Mouse (Mus musculus) neural tube, embryonic 12.5 days (tissue): Measurements from ENCODE around the gene Rnf151. TPM values are rescaled to one million over a fixed set of nuclear protein-coding genes. Genes with fewer than 3 reads are reported as not detected.

Experiments used
- ATAC-seq: fragments of 200-750 bp; cut with Nextera tagmentation; 2 replicates; pipeline ENCODE4 v1.8.0; 2017; ENCODE audit warnings: low read depth, mild to moderate bottlenecking, moderate TSS enrichment, moderate library complexity; ENCODE audit not compliant: low FRiP score
- H3K27ac ChIP-seq: fragments of 300-500 bp; sonication (generic); 2 replicates; pipeline ENCODE4 v1.5.1; 2016
- H3K27me3 ChIP-seq: fragments of 300-500 bp; sonication (generic); replicated peaks from 2 replicates; pipeline ENCODE4 v1.6.1; 2016; ENCODE audit warnings: mild to moderate bottlenecking
- H3K36me3 ChIP-seq: fragments of 300-500 bp; sonication (generic); 2 replicates; pipeline ENCODE4 v1.6.1; 2016; ENCODE audit warnings: mild to moderate bottlenecking
- H3K4me1 ChIP-seq: fragments of 300-500 bp; sonication (generic); 2 replicates; pipeline ENCODE4 v1.6.1; 2016
- H3K4me2 ChIP-seq: fragments of 300-500 bp; sonication (generic); replicated peaks from 2 replicates; pipeline ENCODE4 v1.6.1; 2016; ENCODE audit warnings: mild to moderate bottlenecking
- H3K4me3 ChIP-seq: fragments of 300-500 bp; sonication (generic); 2 replicates; pipeline ENCODE4 v1.5.1; 2016
- H3K9ac ChIP-seq: fragments of 300-500 bp; sonication (generic); 2 replicates; pipeline ENCODE4 v1.6.1; 2016; ENCODE audit warnings: mild to moderate bottlenecking
- H3K9me3 ChIP-seq: fragments of 300-500 bp; sonication (generic); 2 replicates; pipeline ENCODE4 v1.6.1; 2016; ENCODE audit warnings: mild to moderate bottlenecking
- WGBS: fragments of 180-500 bp; shearing (Covaris S2); methylation state at CpG from one replicate; pipeline ENCODE4 v1.1.7; 2016; 5-methylcytosine and 5-hydroxymethylcytosine counted together
- polyA plus RNA-seq: library from polyadenylated mRNA; unstranded; fragments of >200 nt; fragmentation: Nextera tagmentation; extraction: Ambion mirVana; gene quantifications from 2 replicates; pipeline ENCODE4 v1.2.1, GENCODE M21; 2016

Gene Rnf151
- polyA plus RNA-seq, 1 experiment from 2014 or later, result not detected

- Histone ChIP-seq H3K36me3 (peaks cover 10% of the 10 kb centered on the region), H3K9me3 (no peaks in the 10 kb centered on the region), H3K27ac (no peak overlapping the region), H3K4me2 (no peak overlapping the region), H3K4me3 (no peak overlapping the region), H3K4me1 (no peaks in the 10 kb centered on the region; the same call in 1 of the 2 replicates), H3K9ac (no peak overlapping the region), H3K27me3 (no peaks in the 10 kb centered on the region; the same call in 1 of the 2 replicates)
- ATAC-seq, result no peak
- WGBS, result 75% methylated on average over 5 of the region's 5 CpGs
These were observed 26.0 kb upstream of the Rnf151 start for GRCm38 (mm10) chr17:24743896-24744295.

GRCm38 (mm10) chr17:24742307-24742706, 24.4 kb upstream of the Rnf151 start:
- Histone ChIP-seq H3K4me1 (peaks cover 3% of the 10 kb centered on the region), H3K9me3 (no peaks in the 10 kb centered on the region), H3K4me2 (no peak overlapping the region), H3K4me3 (no peak overlapping the region), H3K27ac (no peak overlapping the region), H3K9ac (no peak overlapping the region), H3K36me3 (peaks cover 10% of the 10 kb centered on the region), H3K27me3 (no peaks in the 10 kb centered on the region; the same call in 1 of the 2 replicates)
- ATAC-seq, result no peak
- 89% methylated on average over 8 of the region's 8 CpGs for WGBS

GRCm38 (mm10) chr17:24739926-24740325, 22.1 kb upstream of the Rnf151 start:
- Histone ChIP-seq H3K4me1 (peaks cover 13% of the 10 kb centered on the region), H3K36me3 (peaks cover 10% of the 10 kb centered on the region), H3K4me3 (no peak overlapping the region), H3K9me3 (no peaks in the 10 kb centered on the region), H3K4me2 (no peak overlapping the region), H3K9ac (no peak overlapping the region), H3K27me3 (no peaks in the 10 kb centered on the region; the same call in 1 of the 2 replicates), H3K27ac (no peak overlapping the region)
- no peak for ATAC-seq
- 88% methylated on average over 8 of the region's 8 CpGs for WGBS

- 81% methylated on average over 4 of the region's 4 CpGs for WGBS
- Histone ChIP-seq H3K9ac (no peak overlapping the region), H3K4me3 (no peak overlapping the region), H3K27me3 (no peaks in the 10 kb centered on the region), H3K27ac (no peak overlapping the region), H3K36me3 (peaks cover 10% of the 10 kb centered on the region), H3K9me3 (no peaks in the 10 kb centered on the region), H3K4me1 (peaks cover 13% of the 10 kb centered on the region), H3K4me2 (no peak overlapping the region)
- no peak for ATAC-seq
These were observed 20.4 kb upstream of the Rnf151 start for GRCm38 (mm10) chr17:24738238-24738637.

- peaks cover 13% of the 10 kb centered on the region for H3K4me1 ChIP-seq
- H3K36me3 ChIP-seq, result peaks cover 8% of the 10 kb centered on the region
- 33% methylated on average over 8 of the region's 8 CpGs for WGBS
- H3K9me3 ChIP-seq, result no peaks in the 10 kb centered on the region
- peak overlapping the region; percentile 58 for H3K4me3 ChIP-seq
- peak overlapping the region; percentile 91 for H3K4me2 ChIP-seq
- H3K27me3 ChIP-seq, result no peaks in the 10 kb centered on the region
- no peak for ATAC-seq
- H3K9ac ChIP-seq, result peak overlapping the region; percentile 64; the same call in 1 of the 2 replicates
- H3K27ac ChIP-seq, result no peak overlapping the region
These were observed 19.4 kb upstream of the Rnf151 start for GRCm38 (mm10) chr17:24737135-24737810.

- 1% methylated on average over 29 of the region's 29 CpGs for WGBS
- H3K27me3 ChIP-seq, result no peaks in the 10 kb centered on the region
- H3K4me1 ChIP-seq, result peaks cover 13% of the 10 kb centered on the region
- peak within 1 kb of the TSS; percentile 58 for H3K4me3 ChIP-seq
- H3K4me2 ChIP-seq, result peak within 1 kb of the TSS; percentile 91
- H3K27ac ChIP-seq, result no peak within 1 kb of the TSS
- peak; percentile 95 for ATAC-seq
- peaks cover 5% of the 10 kb centered on the region for H3K36me3 ChIP-seq
- H3K9me3 ChIP-seq, result no peaks in the 10 kb centered on the region
- peak within 1 kb of the TSS; percentile 64 for H3K9ac ChIP-seq
These were observed 18.6 kb upstream of the Rnf151 start, which contains the start of gene Msrb1 for GRCm38 (mm10) chr17:24736330-24737051. Gene Msrb1 (plus strand): TSS chr17:24736642.

- no peak for ATAC-seq
- Histone ChIP-seq H3K4me1 (peaks cover 13% of the 10 kb centered on the region), H3K4me2 (peak overlapping the region; percentile 91; the same call in 1 of the 2 replicates), H3K27me3 (no peaks in the 10 kb centered on the region), H3K36me3 (peaks cover 5% of the 10 kb centered on the region), H3K27ac (no peak overlapping the region), H3K4me3 (no peak overlapping the region), H3K9ac (no peak overlapping the region), H3K9me3 (no peaks in the 10 kb centered on the region)
- 90% methylated on average over 7 of the region's 7 CpGs for WGBS
These were observed 17.6 kb upstream of the Rnf151 start for GRCm38 (mm10) chr17:24735446-24735845.

GRCm38 (mm10) chr17:24734513-24734912, 16.6 kb upstream of the Rnf151 start:
- Histone ChIP-seq H3K9ac (no peak overlapping the region), H3K4me1 (peaks cover 13% of the 10 kb centered on the region), H3K27me3 (no peaks in the 10 kb centered on the region), H3K27ac (no peak overlapping the region), H3K4me2 (no peak overlapping the region), H3K4me3 (no peak overlapping the region), H3K9me3 (no peaks in the 10 kb centered on the region), H3K36me3 (no peaks in the 10 kb centered on the region)
- ATAC-seq, result no peak
- 84% methylated on average over 1 of the region's 1 CpGs for WGBS

GRCm38 (mm10) chr17:24733434-24734050, 15.7 kb upstream of the Rnf151 start:
- Histone ChIP-seq H3K4me2 (no peak overlapping the region), H3K4me1 (peaks cover 13% of the 10 kb centered on the region), H3K4me3 (no peak overlapping the region), H3K27ac (no peak overlapping the region), H3K27me3 (no peaks in the 10 kb centered on the region), H3K9me3 (no peaks in the 10 kb centered on the region), H3K9ac (no peak overlapping the region), H3K36me3 (no peaks in the 10 kb centered on the region)
- 89% methylated on average over 21 of the region's 21 CpGs for whole genome bisulfite sequencing
- ATAC-seq, result no peak

- Histone ChIP-seq H3K27ac (no peak overlapping the region), H3K9me3 (no peaks in the 10 kb centered on the region), H3K27me3 (no peaks in the 10 kb centered on the region), H3K4me1 (peaks cover 11% of the 10 kb centered on the region), H3K36me3 (no peaks in the 10 kb centered on the region), H3K9ac (no peak overlapping the region), H3K4me3 (no peak overlapping the region), H3K4me2 (no peak overlapping the region)
- ATAC-seq, result no peak
- 77% methylated on average over 12 of the region's 12 CpGs for WGBS
These were observed 14.5 kb upstream of the Rnf151 start for GRCm38 (mm10) chr17:24732233-24732935.

- no peaks in the 10 kb centered on the region for H3K27me3 ChIP-seq
- WGBS, result 85% methylated on average over 14 of the region's 14 CpGs
- peaks cover under 1% of the 10 kb centered on the region; the same call in 1 of the 2 replicates for H3K4me1 ChIP-seq
- H3K9me3 ChIP-seq, result no peaks in the 10 kb centered on the region
- H3K27ac ChIP-seq, result no peak overlapping the region
- no peaks in the 10 kb centered on the region for H3K36me3 ChIP-seq
- H3K4me2 ChIP-seq, result no peak overlapping the region
- H3K9ac ChIP-seq, result no peak overlapping the region
- no peak for ATAC-seq
- no peak overlapping the region for H3K4me3 ChIP-seq
These were observed 12.9 kb upstream of the Rnf151 start for GRCm38 (mm10) chr17:24730787-24731186.

- 0 out of 2 replicates have a peak, but pooled peaks cover 2% of the 10 kb centered on the region for H3K4me1 ChIP-seq
- H3K9me3 ChIP-seq, result no peaks in the 10 kb centered on the region
- no peak overlapping the region for H3K27ac ChIP-seq
- H3K4me3 ChIP-seq, result no peak overlapping the region
- no peaks in the 10 kb centered on the region for H3K27me3 ChIP-seq
- no peaks in the 10 kb centered on the region for H3K36me3 ChIP-seq
- no peak overlapping the region for H3K4me2 ChIP-seq
- 86% methylated on average over 6 of the region's 6 CpGs for WGBS
- ATAC-seq, result no peak
- H3K9ac ChIP-seq, result no peak overlapping the region
These were observed 11.2 kb upstream of the Rnf151 start for GRCm38 (mm10) chr17:24729067-24729466.
